Mouse (Mus musculus): Measurements from ENCODE around the gene Sec23a.
"Not testable (repeated sequence)": the region's sequence is repeated elsewhere in the genome, so short reads cannot be mapped to it uniquely, and the experiment has no call there.

The Sec23a gene

DNA sequence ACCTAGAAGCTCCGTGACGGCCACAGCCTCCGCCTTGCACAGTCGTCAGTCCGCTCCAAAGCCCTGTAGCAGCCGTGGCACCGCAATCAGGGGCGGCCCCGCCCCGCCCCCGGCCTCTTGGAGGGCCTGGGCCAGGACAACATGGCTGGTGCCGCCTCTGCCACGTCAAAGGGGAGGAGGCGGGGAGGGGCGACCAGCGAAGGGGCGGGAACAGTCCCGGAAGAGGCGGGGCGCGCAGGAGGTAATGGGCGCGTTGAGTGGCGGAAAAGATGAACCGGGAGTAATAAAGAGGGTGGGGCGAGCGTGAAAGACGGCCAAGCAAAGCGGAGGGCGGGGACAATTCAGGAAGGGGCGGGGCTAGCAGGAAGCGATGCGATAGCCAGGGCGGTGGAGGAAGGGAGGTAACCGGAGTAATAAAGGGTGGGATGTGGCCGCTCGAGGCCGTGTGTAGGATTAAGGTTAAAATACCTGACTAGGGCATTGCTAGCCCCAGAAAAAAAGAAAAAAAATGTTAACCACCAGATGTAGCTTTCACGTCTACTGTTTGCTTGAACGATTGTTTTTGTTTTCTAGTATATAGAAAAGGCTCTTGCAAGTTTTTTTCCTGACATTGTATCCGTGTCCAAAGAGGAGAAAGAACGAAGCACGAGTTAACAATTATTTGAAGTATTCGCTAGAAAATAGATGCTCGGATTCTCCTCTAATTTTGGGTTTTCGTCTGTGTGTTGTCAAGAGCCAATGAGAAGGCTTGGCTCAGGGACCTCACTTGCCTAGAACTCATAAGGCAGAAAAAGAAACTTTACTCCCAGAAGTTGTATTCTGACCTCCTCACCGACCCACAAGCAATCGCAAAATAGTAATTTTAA, at the start of gene Sec23a:
TSS of gene Sec23a (minus strand) at position 174 of the 866 bp plus-strand sequence.
- DNase-seq = peak; percentile 99

DNA sequence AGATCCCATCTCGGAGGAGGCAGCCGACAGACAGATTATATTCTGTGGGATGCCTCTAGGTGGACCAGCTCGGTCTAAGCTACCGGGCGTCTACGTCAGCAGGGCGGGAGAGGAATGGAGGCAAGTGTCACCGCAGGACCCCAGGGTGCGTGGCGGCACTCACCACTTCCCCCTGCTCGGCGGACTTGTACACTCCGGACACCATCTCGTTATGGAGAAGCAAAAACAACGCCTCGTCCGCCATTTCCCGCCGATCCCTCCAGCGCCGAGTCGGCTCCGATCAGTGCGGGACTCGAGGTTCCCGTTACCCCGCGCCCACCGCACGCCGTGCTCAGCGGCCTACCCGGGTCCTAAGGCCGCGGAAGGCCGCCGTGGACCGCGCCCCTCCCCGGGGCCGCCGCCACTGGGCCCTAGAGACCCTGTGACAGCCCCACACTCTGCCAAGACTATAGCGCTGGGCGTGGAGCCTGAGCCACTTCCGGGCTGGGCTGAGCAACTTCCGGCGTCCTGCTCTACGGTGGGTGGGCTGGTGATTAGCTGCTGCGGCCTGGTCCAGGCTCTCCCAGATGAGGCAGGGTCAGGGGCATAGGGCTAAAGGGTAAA, 49.3 kb upstream of the Sec23a start, which contains the start of gene Trappc6b:
TSS of gene Trappc6b (minus strand) at position 480 of the 603 bp plus-strand sequence.
- peak; percentile 82 for DNase-seq

DNA sequence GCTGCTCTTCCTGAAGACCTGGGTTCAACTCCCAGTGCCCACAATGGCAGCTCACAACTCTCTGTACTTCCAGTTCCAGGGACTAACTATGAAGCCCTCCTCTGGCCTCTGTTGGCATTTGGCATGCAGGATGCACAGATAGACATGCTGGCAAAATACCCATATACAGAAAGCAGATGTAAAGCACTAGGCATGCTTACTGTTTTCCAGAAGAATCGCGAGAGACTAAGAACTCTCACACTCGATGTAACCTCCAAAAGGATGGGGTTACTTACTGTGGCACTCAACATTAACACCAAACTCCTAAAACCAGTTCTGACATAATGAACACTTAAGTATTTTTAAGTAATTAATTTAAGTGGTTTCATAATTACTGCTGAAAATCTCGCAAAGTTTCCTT, 48.5 kb upstream of the Sec23a start:
- DNase-seq = peak; percentile 23

DNA sequence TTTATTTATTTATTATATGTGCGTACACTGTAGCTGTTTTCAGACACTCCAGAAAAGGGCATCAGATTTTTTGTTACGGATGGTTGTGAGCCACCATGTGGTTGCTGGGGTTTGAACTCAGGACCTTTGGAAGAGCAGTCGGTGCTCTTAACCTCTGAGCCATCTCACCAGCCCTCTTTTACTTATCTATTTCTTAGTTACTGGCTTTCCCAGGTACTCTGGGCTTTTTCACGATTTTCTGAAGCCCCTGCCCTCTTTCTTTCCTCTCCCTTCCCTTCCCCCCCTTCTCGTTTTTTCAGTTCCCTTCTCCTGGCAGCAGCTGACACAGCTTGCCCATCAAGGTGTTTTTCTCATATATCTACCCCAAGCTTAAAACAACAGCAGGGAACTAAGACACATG, 46.4 kb upstream of the Sec23a start:
- DNase-seq = not testable (repeated sequence)

DNA sequence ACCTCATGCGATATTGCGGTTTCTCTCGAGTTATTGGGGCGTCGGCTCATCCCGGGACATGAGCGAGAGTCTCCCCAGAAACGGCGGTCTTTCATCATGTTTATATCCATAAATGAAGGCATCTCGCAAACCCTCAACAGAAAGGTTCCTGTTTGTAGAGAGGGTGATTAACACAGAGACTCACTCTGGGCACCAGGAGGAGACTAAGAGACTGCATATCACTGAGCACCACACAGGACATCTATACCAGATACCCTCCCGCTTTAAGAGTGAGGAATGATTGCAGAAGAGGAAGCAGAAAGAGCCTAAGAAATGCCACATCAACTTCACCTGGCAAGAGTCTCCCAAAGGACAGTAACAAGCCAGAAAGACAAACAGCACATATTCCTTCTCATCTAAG, 44.4 kb upstream of the Sec23a start:
- no peak for DNase-seq

DNA sequence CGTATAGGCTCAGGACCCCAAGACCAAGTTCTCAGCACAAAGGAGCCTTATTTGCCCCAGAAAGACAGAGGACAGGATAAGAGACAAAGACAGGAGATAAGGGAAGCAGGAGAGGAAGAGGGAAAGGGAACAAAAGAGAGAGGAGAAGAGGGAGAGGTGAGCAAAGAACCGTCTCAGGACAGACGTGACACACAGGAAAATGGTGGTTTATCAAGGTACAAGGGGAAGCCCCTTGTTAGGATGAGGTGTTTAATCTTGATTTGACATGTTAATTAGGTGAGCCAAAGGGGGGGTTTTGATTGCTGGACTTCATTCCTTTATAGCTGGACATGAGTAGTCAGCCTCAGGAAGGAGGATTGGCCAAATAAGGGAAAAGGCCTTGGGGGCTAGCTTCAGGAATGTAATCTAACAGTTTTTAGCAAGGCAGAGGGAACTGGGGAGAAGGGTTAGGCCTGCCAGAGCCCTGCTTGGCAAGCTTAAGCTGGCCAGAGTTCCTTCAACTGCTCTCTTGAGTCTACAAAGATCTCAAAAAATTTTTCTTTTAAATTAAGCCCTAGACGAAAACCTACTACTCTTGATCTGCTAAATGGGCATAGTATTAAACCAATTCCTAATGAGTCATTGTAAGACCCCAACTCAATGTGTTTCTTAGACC, 43.5 kb upstream of the Sec23a start:
- no peak for DNase-seq

DNA sequence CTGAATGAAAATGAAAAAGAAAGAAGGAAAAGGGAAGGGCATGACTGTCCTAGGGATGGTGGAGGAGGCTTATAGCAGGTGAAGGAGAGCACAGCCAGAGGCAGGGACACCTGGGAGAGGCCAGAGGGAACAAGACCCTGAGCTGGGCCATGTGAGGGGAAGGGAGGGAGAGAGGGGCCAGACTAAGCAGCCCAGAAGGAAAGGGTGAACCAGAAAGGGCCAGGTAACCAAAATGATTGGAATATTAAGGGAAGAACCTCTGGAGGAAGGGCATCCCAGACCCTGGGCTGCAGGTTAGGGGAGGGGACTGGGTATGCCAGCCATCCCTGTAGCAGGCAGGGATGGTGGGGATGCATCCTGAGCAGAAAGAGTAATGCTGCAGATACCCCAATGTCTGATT, 42.2 kb upstream of the Sec23a start:
- DNase-seq = no peak

DNA sequence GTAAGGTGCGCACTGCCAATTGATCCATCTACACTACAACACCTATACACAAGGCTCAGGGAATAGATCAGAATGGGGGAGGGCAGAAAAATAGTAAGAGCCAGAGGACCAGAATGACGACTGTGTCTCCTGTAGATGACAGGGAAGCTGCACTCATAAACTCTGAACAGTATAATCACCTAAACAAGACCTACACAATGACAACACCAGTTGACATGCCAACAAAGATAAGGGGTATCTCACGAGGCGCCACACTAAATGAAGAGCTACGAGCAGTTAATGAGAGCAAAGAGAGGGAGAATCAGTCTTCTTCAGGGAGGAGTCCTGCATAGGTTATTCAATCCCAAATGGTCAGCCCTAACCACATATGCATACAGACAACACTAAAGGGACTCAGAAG, 41.3 kb upstream of the Sec23a start:
- DNase-seq = no peak

DNA sequence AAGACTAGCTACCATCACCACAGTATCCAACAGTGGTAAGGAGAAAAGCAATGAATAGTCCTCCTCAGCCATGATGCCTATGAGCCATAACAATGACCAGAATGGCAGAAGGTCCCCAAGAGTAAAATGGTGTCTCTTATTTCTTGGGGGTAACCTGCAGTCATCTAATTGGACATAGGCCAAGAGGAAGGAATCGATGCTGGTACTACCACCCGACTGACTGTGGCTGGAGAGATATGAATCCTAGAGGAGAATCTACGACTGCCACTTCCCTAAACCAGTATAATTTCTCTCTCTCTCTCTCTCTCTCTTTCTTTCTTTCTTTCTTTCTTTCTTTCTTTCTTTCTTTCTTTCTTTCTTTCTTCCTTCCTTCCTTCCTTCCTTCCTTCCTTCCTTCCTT, 40.7 kb upstream of the Sec23a start:
- no peak for DNase-seq

DNA sequence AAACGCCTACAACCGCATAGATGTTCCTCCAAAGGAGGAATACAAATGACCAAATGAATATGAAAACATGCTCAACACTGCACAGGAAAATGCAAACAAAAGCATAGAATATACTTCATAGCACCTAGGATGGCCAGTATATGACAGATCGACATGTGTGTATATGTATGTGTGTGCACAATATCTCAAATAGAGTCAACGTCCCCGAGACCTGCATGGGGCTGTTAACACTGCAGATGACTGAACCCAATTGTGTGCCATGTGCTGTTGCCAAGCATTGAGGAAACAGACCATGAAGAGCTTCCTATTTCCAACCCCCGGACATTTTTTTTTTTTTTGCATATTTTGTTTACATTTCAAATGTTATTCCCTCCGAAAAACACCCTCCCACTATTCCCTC, 29.0 kb upstream of the Sec23a start:
- DNase-seq = no peak

DNA sequence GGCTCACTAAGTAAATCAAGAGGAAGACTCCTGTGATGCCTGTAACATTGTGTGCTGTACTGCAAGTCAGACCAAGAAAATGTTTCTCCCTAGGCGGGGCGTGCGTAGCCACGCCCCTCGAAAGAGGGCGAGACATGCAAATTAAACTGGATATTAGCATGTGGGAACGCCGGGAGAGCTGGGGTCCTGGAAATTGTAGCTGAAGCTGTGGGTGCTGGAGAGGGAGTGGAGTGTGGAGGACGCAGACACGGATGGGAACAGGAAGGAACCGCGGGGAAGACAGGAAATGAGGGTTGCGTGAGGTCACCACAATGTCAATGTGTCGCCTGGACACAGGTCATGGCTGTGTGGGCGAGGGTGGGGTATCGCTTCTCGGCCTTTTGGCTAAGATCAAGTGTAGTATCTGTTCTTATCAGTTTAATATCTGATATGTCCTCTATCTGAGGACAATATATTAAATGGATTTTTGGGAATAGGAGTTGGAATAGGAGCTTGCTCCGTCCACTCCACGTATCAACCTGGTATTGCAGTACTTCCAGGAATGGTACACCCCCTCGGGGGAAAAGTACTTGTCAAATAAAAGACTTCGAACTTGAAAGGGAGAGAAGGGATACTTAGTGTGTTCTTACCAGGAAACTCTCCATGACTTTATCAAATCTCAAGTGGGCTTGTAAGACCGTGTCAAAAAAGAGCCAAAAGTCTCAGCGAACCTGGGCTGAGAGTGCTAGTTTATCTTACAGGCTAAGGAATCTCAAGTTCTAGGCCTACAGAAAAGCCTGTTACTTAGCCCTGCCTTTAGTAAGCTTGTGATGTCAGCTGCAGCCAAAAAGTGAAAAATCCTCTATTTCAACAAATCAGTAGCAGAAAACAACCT, 28.4 kb upstream of the Sec23a start:
- DNase-seq = no peak

DNA sequence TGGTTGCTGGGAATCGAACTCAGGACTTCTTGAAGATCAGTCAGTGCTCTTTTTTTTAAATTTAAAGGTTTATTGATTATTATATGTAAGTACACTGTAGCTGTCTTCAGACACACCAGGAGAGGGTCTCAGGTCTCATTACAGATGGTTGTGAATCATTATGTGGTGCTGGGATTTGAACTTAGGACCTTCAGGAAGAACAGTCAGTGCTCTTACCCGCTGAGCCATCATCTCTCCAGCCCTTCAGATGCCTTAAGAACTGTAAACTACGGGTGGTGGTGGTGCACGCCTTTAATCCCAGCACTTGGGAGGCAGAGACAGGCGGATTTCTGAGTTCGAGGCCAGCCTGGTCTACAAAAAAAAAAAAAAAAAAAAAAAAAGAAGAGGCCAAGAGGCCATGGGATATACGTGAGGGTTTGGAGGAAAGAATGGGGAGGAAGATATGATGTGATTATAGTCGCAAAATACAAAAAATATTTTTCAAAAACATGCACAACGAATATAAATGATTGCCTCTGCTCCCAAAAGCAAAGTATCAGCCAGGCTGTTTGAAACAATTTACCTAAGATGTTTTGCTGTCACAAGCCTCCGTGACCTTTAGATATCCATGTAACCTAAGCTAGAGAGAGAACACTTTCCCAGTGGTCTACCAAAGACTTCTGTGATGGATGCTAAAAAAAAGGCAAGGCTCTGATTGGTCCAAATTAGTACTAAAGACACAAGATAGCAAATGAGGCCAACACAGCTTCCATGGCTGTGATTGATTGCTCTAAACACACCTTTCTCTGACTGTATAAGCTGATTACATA, 27.5 kb upstream of the Sec23a start:
- DNase-seq = no peak

DNA sequence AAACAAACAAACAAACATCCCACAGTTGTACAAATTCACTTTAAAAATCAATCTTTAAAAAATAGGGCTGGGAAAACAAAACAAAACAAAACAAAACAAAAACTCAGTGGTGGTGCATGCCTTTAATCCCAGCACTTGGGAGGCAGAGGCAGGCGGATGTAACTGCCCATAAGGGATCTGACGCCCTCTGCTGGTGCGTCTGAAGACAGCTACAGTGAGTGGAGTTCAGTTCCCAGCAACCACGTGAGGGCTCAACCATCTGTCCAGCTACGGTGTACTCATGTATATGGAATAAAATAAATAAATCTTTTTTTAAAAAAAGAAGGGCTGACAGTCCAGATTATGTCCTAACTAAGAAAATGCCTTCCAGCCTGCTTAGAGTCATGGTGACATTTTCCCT, 20.3 kb upstream of the Sec23a start:
- DNase-seq = no peak

DNA sequence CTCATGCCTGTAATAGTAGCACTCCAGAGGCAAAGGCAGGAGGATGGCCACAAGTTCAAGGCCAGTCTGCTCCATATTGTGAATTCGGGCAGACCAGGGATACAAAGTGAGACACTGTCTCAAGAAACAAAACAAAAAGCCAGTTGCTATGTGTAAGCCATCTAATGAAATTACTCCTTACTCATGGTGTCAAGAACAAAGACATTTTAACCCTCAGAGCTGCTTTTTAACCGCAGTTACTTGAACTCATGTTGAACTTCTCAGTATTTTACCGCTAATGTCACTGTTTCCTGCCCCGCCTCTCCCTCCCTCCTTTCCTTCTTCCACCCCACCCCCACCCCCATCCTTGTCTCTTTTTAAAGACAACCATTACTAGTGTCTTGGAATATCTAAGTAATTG, 9.5 kb upstream of the Sec23a start:
- DNase-seq = no peak

DNA sequence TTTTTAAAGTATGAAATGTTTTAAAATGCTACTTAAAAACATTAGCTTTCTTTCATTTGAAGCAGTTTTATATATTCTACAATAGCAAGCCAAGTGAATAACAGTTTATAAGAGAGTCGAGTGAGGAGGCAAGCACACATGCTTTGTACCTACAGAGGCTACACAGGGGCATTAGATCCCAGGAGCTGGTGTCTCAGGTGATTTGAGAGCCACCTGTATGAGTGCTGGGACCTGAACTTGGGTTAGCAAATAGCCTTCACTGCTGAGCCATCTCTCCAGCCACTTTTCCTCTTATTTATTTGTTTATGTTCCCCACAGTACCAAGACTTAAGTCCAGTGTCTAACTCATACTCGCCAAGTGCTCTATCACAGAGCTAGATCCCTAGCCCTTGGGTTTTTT, 8.1 kb upstream of the Sec23a start:
- no peak for DNase-seq

DNA sequence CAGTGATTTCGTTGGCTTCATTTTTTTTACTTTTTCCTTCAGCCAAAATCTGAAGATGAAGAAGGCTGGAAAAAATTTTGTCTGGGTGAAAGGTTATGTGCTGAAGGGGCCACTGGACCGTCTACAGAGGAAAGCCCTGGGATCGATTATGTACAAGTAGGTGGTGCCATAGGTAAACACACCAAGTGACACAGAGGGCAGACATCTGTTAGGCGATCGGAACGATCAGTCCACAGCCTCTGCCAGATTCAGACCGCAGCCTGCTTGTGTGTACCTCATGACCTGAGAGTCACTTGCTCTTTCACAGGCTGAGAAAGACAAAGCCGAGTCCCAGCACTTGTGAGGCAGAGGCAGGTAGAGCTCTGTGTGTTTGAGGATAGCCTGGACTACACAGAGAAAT, 6.2 kb upstream of the Sec23a start:
- no peak for DNase-seq

DNA sequence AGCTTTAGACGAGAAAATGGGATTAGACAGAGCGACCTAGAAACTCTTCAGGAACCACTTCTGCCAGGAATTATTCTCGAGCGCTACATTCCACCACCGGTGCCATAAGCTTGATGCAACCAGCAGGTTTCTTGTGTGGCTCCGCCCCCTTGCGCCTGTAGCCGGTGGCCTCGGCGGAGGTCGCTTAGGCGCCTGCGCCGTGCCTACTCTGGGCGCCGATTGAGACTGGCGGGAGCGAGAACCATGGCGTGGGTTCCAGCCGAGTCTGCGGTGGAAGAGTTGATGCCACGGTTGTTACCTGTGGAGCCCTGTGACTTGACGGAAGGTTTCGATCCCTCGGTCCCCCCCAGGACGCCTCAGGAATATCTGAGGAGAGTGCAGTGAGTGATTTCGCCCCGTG, 1.4 kb upstream of the Sec23a start, which contains the start of gene Gemin2:
TSS of gene Gemin2 (plus strand) at position 160 of the 400 bp plus-strand sequence.
- DNase-seq = peak; percentile 95

DNA sequence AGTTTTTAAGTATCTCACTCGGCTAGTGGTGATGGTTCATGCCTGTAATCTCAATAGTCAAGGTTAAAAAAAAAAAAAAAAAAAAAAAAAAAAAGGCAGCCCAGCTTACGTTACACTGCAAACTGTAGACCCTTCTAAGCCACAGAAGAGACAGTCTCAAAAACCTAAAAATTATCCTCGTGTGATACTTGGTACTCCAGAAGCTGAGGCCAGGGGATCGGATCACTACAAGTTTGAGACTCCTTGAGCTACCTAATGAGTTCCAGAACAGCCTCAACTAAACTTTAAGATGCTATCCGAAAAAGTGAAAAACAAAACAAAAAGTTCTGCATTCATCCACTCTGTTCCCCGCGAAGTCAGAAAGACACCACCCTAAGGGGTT, 884 bp upstream of the Sec23a start:
- peak; percentile 28 for DNase-seq

DNA sequence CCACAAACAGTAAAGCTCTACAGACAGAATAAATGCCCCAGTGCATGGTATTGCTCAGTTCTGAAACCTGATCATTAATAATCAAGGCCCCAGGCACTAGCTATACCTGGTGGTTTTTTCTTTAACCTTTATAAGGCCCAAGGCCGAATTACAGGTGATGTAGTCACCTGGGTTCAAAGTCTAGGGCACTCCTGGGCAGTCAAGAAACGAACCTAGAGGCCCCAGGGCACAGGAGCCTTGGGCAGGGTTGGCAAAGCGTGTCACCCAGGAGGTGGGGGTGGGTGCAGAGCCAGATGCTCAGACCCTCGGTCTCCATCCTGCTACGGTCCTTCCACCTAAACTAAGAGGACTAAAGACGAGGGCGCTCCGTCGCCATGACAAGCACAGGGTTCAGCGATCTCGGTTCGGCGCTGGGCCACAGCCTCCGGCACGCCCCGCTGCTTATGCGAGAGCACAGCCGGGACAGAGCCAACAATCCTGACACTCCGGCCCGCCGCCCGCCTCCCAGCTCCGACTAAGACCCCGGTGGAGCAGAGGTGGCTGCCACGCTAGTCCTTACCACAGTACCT, 458 bp downstream of the Sec23a start:
- no peak for DNase-seq

DNA sequence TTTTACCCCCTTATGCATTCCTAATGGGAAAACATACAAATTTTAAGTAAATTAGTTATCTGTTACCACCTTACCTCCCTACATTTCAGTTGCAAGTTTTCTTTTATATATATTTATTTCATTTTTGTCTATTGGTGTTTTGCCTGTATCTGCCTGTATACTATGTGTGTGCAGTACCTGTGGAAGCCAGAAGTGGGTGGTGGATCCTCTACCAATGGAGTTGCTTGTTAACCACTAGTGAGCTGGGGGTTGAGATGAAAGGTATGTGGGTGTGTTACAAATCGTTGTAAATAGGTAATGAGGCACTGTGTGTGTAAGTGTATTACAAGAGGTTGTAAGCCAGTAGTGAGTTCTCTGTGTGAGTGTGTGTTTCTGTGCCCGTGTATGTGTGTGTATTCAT, 1.3 kb downstream of the Sec23a start:
- peak; percentile 19 for DNase-seq

DNA sequence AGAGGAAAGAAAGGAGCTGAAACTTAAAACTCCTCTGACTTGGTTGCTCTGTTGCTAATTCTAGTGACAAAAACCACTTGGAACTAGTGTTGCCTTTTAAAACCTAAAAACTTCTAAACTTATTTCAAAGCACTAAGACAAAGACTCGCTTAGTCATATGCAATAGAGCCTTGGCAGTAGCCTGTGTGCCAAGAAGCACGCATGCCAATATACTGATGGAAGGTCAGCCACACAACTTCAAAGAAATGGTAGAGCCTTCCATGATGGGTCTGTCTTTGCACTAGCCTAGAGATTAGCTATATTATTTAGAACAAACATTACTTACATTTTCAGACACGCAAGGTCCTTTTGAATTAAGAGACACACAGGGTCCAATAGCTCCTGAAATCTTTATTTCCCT, 26.1 kb downstream of the Sec23a start:
- no peak for DNase-seq
